Mouse (Mus musculus) lung, postnatal 0 days (tissue): ENCODE data around the gene Xpr1.

Experiments used
- CTCF ChIP-seq: IDR thresholded peaks from 2 replicates; pipeline ENCODE4 v1.5.1; 2016; ENCODE audit warnings: antibody characterized with exemption, mild to moderate bottlenecking
- EP300 ChIP-seq: IDR thresholded peaks from 2 replicates; pipeline ENCODE4 v1.6.1; 2016; ENCODE audit warnings: antibody characterized with exemption, mild to moderate bottlenecking, control low read depth

DNA sequence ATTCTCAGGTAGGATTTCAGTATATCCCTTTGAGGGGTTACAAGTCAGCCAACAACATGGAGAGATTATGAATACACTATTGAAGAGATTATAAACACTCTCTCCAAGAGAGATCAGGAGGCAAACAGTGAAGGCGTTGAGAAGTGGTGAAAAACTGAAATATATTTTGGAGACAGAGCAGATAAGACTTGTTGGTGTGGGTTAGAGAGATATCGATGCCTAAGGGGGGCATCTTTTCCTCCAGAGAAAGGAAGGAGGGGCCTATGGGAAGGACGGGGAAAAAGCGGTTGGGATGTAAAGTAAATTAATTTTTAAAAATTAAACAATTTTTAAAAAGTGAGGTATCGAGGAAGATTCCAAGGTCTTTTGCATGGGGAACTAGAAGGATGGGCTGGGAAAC, 8.1 kb upstream of the Xpr1 start:
- TF ChIP-seq CTCF: no peak
- TF ChIP-seq EP300: no peak
